8 mouse cellular contexts compared by ENCODE assay signal in the genomic region with DNA sequence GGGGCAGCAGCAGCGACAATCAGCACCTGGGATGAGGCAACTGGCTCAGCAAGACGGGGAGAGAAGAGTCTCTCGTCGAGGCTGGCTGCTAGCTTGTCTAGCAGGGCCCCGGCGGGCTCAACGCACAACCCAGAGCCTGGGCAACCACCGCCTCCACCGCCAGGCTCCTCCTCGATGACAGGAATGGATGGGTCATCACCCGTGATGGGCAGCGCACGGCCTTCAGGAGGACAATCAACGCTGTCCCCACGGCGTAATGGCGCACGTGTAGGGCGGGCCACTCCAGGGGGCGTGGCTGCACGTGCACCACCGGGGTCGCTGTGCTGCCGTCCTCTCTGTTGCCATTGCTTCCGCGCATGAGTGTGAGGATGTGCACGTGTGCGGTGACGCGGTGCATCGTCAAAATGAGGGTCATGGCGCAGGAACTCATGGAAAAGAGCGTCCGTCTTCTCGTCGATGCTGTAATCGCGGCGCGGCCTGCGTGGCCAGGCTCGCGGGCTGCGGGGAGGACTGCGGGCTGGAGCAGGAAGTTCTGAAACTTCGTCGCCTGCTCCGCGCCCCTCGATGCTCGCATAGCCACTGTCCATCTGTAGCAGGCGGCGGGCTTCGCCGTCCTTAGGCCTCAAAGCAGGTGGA. TPM values are rescaled to one million over a fixed set of nuclear protein-coding genes. Genes with fewer than 3 reads are reported as not detected.
DNase-seq lines count a peak whose midpoint lies in the region; ATAC-seq and TF ChIP-seq lines count a peak whose summit lies in the region.

No protein-coding gene starts in this region.

- no peak for TF ChIP-seq POLR2A in heart, adult 2 months (IDR thresholded peaks at IDR 0.05; ENCODE audit: insufficient read depth, low read depth, low read length)

- H3K4me3 ChIP-seq in heart, embryonic 11.5 days (ENCODE audit: low read depth, low read length) = peak overlapping the region; percentile 24
- H3K4me3 ChIP-seq in heart, adult 2 months = no peak overlapping the region
- no peak overlapping the region for H3K4me3 ChIP-seq in hindbrain, embryonic 15.5 days
- H3K4me3 ChIP-seq in midbrain, embryonic 13.5 days (replicated peaks) = peak overlapping the region; percentile 14; the same call in 1 of the 2 replicates

- no peak for TF ChIP-seq EP300 in heart, adult 2 months (IDR thresholded peaks at IDR 0.05; ENCODE audit: insufficient read depth, low read depth, low read length)

- no peak for ATAC-seq in heart, embryonic 11.5 days (replicated peaks; ENCODE audit: insufficient number of reproducible peaks, low FRiP score, low TSS enrichment)
- peak; percentile 65 for ATAC-seq in hindbrain, embryonic 15.5 days (ENCODE audit: low FRiP score, low read depth)
- ATAC-seq in midbrain, embryonic 13.5 days = peak; percentile 41

- peaks cover 13% of the 10 kb centered on the region for H3K27me3 ChIP-seq in heart, embryonic 11.5 days (ENCODE audit: control insufficient read depth, insufficient read depth, low read length)
- H3K27me3 ChIP-seq in heart, adult 2 months (ENCODE audit: control insufficient read depth, insufficient read depth, low read length) = no peaks in the 10 kb centered on the region
- no peaks in the 10 kb centered on the region for H3K27me3 ChIP-seq in hindbrain, embryonic 15.5 days
- peaks cover 18% of the 10 kb centered on the region for H3K27me3 ChIP-seq in midbrain, embryonic 13.5 days

- H3K4me2 ChIP-seq in heart, embryonic 11.5 days = peak overlapping the region; percentile 52
- H3K4me2 ChIP-seq in hindbrain, embryonic 15.5 days = peak overlapping the region; percentile 40
- H3K4me2 ChIP-seq in midbrain, embryonic 13.5 days (replicated peaks) = peak overlapping the region; percentile 29

- TF ChIP-seq CTCF in heart, adult 2 months (IDR thresholded peaks at IDR 0.05) = no peak

- no peaks in the 10 kb centered on the region for H3K9me3 ChIP-seq in heart, embryonic 11.5 days (replicated peaks; ENCODE audit: control insufficient read depth, low read length)
- no peaks in the 10 kb centered on the region for H3K9me3 ChIP-seq in hindbrain, embryonic 15.5 days
- no peaks in the 10 kb centered on the region for H3K9me3 ChIP-seq in midbrain, embryonic 13.5 days

- peak overlapping the region; percentile 56 for H3K9ac ChIP-seq in heart, embryonic 11.5 days (ENCODE audit: low read depth, low read length)
- H3K9ac ChIP-seq in heart, adult 2 months (ENCODE audit: low read depth, low read length) = no peak overlapping the region
- no peak overlapping the region for H3K9ac ChIP-seq in hindbrain, embryonic 15.5 days
- peak overlapping the region; percentile 53; the same call in 1 of the 2 replicates for H3K9ac ChIP-seq in midbrain, embryonic 13.5 days (replicated peaks)

- intact Hi-C loops in heart, adult 2 months (cut with DNase I) = no loop called here

- H3K27ac ChIP-seq in heart, embryonic 11.5 days (ENCODE audit: low read depth, low read length) = no peak overlapping the region
- no peak overlapping the region for H3K27ac ChIP-seq in heart, adult 2 months
- H3K27ac ChIP-seq in hindbrain, embryonic 15.5 days (replicated peaks) = peak overlapping the region; percentile 52
- no peak overlapping the region; the same call in 1 of the 2 replicates for H3K27ac ChIP-seq in midbrain, embryonic 13.5 days

- 12% methylated on average over 55 of the region's 55 CpGs for WGBS in heart, embryonic 11.5 days (ENCODE audit: insufficient replicate concordance)
- 58% methylated on average over 55 of the region's 55 CpGs for WGBS in heart, adult 2 months
- 13% methylated on average over 55 of the region's 55 CpGs for WGBS in hindbrain, embryonic 15.5 days
- WGBS in midbrain, embryonic 13.5 days = 16% methylated on average over 55 of the region's 55 CpGs

- H3K36me3 ChIP-seq in heart, embryonic 11.5 days (ENCODE audit: control insufficient read depth, insufficient read depth, low read length) = peaks cover 32% of the 10 kb centered on the region
- no peaks in the 10 kb centered on the region for H3K36me3 ChIP-seq in heart, adult 2 months (ENCODE audit: control insufficient read depth, insufficient read depth, low read length)
- peaks cover 67% of the 10 kb centered on the region for H3K36me3 ChIP-seq in hindbrain, embryonic 15.5 days
- peaks cover 100% of the 10 kb centered on the region for H3K36me3 ChIP-seq in midbrain, embryonic 13.5 days

- H3K4me1 ChIP-seq in heart, embryonic 11.5 days (ENCODE audit: control insufficient read depth, insufficient read depth, low read length) = peaks cover 20% of the 10 kb centered on the region
- H3K4me1 ChIP-seq in heart, adult 2 months (ENCODE audit: control insufficient read depth, insufficient read depth, low read length) = peaks cover 2% of the 10 kb centered on the region; the same call in 1 of the 2 replicates
- peaks cover 27% of the 10 kb centered on the region for H3K4me1 ChIP-seq in hindbrain, embryonic 15.5 days (replicated peaks)
- peaks cover 28% of the 10 kb centered on the region for H3K4me1 ChIP-seq in midbrain, embryonic 13.5 days (replicated peaks)

- H3K79me2 ChIP-seq in heart, adult 2 months (replicated peaks; ENCODE audit: control insufficient read depth, insufficient read depth, low read length) = no peaks in the 10 kb centered on the region

- no peak for DNase-seq in heart, adult 2 months
- peak; percentile 78 for DNase-seq in ES-CJ7 (ENCODE audit: low read depth, low spot score)
- DNase-seq in embryo, embryonic 10 days (ENCODE audit: low spot score) = peak; percentile 86
- DNase-seq in ovary, postnatal 36 days (ENCODE audit: low spot score) = no peak
- DNase-seq in ovary, postnatal 14 days (ENCODE audit: low spot score) = no peak

RNA-seq across cellular contexts. Expression of a gene that starts 7.0 kb away (rescaled TPM):
- polyA plus RNA-seq in heart, embryonic 11.5 days (2014; fragmentation: Nextera tagmentation; extraction: Ambion mirVana) = 772 and 785 TPM in 2 replicates
- 1,000 to 10,000 TPM; 1,015 to 1,150 TPM for total RNA-seq in heart, adult 2 months (2021)
- polyA plus RNA-seq in heart, adult 2 months (2012; rRNA removed) = 1,139 and 1,938 TPM in 2 replicates
- 503 and 517 TPM in 2 replicates for polyA plus RNA-seq in hindbrain, embryonic 15.5 days (2015; fragmentation: Nextera tagmentation; extraction: Ambion mirVana)
- 391 and 394 TPM in 2 replicates for polyA plus RNA-seq in midbrain, embryonic 13.5 days (2015; fragmentation: Nextera tagmentation; extraction: Ambion mirVana)

RNA-seq across cellular contexts. Expression of a gene that starts 9.2 kb away (rescaled TPM):
- polyA plus RNA-seq in heart, embryonic 11.5 days (2014; fragmentation: Nextera tagmentation; extraction: Ambion mirVana) = 2.5 and 2.7 TPM in 2 replicates
- total RNA-seq in heart, adult 2 months (2021) = 1 to 10 TPM; 3.9 to 4.9 TPM
- 3.0 and 4.3 TPM in 2 replicates for polyA plus RNA-seq in heart, adult 2 months (2012; rRNA removed)
- 61.4 and 71.3 TPM in 2 replicates for polyA plus RNA-seq in hindbrain, embryonic 15.5 days (2015; fragmentation: Nextera tagmentation; extraction: Ambion mirVana)
- polyA plus RNA-seq in midbrain, embryonic 13.5 days (2015; fragmentation: Nextera tagmentation; extraction: Ambion mirVana) = 40.6 and 45.3 TPM in 2 replicates

RNA-seq across cellular contexts. Expression of a gene that starts 15.8 kb away (rescaled TPM):
- 16.5 and 20.0 TPM in 2 replicates for polyA plus RNA-seq in heart, embryonic 11.5 days (2014; fragmentation: Nextera tagmentation; extraction: Ambion mirVana)
- 100 to 1,000 TPM; 140 to 161 TPM for total RNA-seq in heart, adult 2 months (2021)
- polyA plus RNA-seq in heart, adult 2 months (2012; rRNA removed) = 127 and 144 TPM in 2 replicates
- 18.6 and 20.0 TPM in 2 replicates for polyA plus RNA-seq in hindbrain, embryonic 15.5 days (2015; fragmentation: Nextera tagmentation; extraction: Ambion mirVana)
- polyA plus RNA-seq in midbrain, embryonic 13.5 days (2015; fragmentation: Nextera tagmentation; extraction: Ambion mirVana) = 17.7 and 20.7 TPM in 2 replicates

RNA-seq across cellular contexts. Expression of a gene that starts 16.6 kb away (rescaled TPM):
- 29.5 and 31.9 TPM in 2 replicates for polyA plus RNA-seq in heart, embryonic 11.5 days (2014; fragmentation: Nextera tagmentation; extraction: Ambion mirVana)
- 100 to 1,000 TPM in 1 of 2 experiments, 10 to 100 TPM in 1; 96.2 to 102 TPM for total RNA-seq in heart, adult 2 months (2021)
- 50.1 and 74.5 TPM in 2 replicates for polyA plus RNA-seq in heart, adult 2 months (2012; rRNA removed)
- 22.6 and 26.0 TPM in 2 replicates for polyA plus RNA-seq in hindbrain, embryonic 15.5 days (2015; fragmentation: Nextera tagmentation; extraction: Ambion mirVana)
- polyA plus RNA-seq in midbrain, embryonic 13.5 days (2015; fragmentation: Nextera tagmentation; extraction: Ambion mirVana) = 35.9 and 40.6 TPM in 2 replicates

RNA-seq across cellular contexts. Expression of a gene that starts 26.1 kb away (rescaled TPM):
- polyA plus RNA-seq in heart, embryonic 11.5 days (2014; fragmentation: Nextera tagmentation; extraction: Ambion mirVana) = 8.4 and 9.6 TPM in 2 replicates
- 10 to 100 TPM; 10.6 to 11.2 TPM for total RNA-seq in heart, adult 2 months (2021)
- 16.9 and 18.0 TPM in 2 replicates for polyA plus RNA-seq in heart, adult 2 months (2012; rRNA removed)
- 12.6 and 12.9 TPM in 2 replicates for polyA plus RNA-seq in hindbrain, embryonic 15.5 days (2015; fragmentation: Nextera tagmentation; extraction: Ambion mirVana)
- polyA plus RNA-seq in midbrain, embryonic 13.5 days (2015; fragmentation: Nextera tagmentation; extraction: Ambion mirVana) = 13.4 and 15.3 TPM in 2 replicates

Comparison
In these comparisons a context has a peak if more than half of its experiments do, and no peak if none do; other contexts are left out.
1. H3K4me3 ChIP-seq: peak in heart, embryonic 11.5 days (single experiment) and midbrain, embryonic 13.5 days (single experiment); none in heart, adult 2 months (single experiment) and hindbrain, embryonic 15.5 days (single experiment).
2. H3K9ac ChIP-seq: peak in heart, embryonic 11.5 days (single experiment) and midbrain, embryonic 13.5 days (single experiment); none in heart, adult 2 months (single experiment) and hindbrain, embryonic 15.5 days (single experiment).
3. DNase-seq: peak in ES-CJ7 (single experiment) and embryo, embryonic 10 days (single experiment); none in heart, adult 2 months (0 of 2), ovary, postnatal 36 days (single experiment) and ovary, postnatal 14 days (single experiment).
4. Peak in every context shown above with its lines, with median percentiles within 50 percentile points of each other: H3K4me2 ChIP-seq.